Mouse (Mus musculus) heart, postnatal 36 days (tissue): ENCODE results near the gene Ncapd2. TPM values are rescaled to one million over a fixed set of nuclear protein-coding genes. Genes with fewer than 3 reads are reported as not detected.

ENCODE experiments used
- DNase-seq, 2 experiments: peaks; one replicate each; pipeline ENCODE4 v3.0.0; 2021 to 2022
- intact Hi-C: fragments of 180-260 bp; cut with DNase I; formaldehyde crosslinking; loops from one replicate; pipeline ENCODE4 v1.15.1; 2025
- total RNA-seq, 2 experiments: library from RNA; stranded (reverse); gene quantifications; 2 replicates each; pipeline ENCODE4 v1.2.3; 2021

The Ncapd2 gene
- total RNA-seq, 2 experiments from 2014 or later = 20.8 to 25.3 TPM

DNA sequence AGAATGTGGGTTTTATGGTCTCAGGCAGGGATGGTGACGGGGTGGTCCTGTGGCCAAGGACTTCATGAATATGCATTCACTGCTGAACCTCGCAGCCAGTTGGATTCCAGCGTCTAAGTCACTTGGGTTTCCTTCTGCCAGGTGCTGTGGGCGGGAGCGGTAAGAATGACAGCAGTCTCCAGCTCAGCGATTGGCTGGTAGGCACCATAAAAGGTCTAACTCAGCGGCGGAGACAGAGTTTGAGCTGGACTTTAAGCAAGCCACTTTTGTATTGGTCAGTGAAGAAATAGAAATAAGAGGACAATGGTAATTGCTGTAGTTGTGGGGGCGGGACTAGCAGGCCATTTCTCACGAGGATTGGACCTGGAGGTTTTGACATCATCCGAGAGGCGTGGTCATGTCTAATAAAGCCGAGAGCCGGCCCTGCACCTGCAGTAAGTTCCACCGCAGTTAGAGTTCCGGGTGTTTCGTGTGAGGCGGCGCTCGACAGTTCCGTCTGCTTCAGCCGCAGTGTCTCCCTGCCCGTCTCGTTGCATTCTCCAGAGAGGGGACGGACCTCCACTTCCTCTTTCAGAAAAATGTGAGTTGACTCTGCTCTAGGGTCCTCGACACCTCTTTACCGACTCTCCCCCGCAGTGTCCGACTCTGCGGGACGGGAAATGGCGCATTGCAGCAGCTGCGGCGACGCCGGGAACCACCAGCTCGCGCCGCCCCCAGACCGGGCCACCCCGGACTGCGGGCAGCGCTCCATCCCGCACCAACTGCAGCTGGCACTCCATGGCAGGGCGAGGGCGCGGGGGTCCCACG, 23.9 kb upstream of the Ncapd2 start, which contains the start of gene Vamp1:
Gene Vamp1 (plus strand): TSS at position 404 of the 807 bp plus-strand sequence.
- DNase-seq = peak; percentile 91 to 93
- intact Hi-C loops = loop anchor here (5.0 kb wide), 1 partner anchor 152 kb away; no protein-coding TSS in a partner anchor

DNA sequence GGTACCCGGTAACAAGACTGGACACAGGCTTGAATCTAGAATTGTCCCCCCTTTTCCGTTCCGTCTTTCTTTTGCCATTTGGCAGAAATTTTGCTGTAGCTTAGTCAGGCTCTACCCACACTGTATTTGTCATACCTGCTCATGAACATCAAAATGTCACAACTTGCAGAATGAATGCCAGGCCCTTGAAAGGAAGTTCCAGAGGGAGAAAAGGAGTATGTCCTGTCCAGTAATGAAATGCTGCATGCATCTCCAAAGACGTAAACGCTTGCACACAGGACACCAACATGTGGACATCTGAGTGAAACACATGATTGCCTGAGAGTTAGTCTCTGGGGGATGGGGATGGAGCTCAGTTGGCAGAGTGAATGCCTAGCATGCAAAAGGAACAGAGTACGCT, 22.2 kb upstream of the Ncapd2 start:
- intact Hi-C loops = no loop called here
- no peak for DNase-seq

DNA sequence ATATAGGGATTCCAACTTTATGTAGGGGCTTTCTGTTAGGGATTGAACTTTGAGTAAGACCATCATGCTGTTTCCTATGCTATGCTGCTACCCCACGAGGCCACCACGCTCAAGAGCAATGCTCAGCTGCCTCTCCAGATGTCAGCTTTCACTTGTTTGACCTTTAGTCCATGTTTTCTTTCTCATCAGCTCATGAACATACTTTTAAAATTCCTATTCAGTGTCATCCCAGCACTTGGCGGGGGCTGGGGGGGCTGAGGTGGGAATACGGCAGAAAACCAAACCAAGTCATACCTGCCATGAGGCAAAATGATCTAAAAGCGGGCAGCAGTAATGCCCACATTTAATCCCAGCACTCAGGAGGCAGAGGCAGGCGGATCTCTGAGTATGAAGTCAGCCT, 21.6 kb upstream of the Ncapd2 start:
- intact Hi-C loops = no loop called here
- DNase-seq = no peak

DNA sequence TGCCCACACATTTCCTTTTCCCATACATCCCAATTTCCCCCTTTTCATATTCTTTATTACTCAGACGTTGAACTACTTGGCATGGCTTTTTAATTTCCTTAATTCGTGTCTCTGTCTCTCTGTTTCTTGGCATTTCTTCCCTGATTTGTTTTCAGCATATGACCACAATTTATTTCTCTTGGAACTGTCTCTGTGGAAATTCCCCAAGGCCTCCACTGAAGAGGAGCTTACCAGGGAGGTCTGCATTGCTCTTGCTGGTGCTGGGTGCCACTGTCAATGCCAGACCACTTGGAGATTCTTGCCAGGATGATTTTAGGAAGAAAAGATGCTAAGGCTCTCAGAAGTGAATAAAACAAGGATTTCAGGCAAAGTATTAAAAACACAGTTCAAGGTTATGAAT, 21.1 kb upstream of the Ncapd2 start:
- intact Hi-C loops = no loop called here
- no peak for DNase-seq

DNA sequence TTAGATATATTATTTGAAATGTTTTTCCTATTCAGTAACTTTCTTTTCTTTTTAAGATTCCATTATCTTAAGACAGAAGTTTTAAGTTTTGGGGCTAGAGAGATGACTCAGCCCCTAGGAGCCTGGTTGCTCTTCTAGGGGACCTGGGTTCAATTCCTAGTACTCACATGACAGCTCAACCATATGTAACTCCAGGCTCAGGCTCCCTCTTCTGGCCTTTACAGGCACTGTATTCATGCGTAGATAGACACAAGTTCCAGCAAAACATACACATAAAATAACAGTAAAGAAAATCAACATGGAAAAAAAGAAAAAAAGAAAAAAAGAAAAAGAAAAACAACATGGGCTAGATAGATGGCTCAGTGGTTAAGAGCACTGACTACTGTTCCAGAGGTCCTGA, 18.9 kb upstream of the Ncapd2 start:
- no peak for DNase-seq
- intact Hi-C loops = no loop called here

DNA sequence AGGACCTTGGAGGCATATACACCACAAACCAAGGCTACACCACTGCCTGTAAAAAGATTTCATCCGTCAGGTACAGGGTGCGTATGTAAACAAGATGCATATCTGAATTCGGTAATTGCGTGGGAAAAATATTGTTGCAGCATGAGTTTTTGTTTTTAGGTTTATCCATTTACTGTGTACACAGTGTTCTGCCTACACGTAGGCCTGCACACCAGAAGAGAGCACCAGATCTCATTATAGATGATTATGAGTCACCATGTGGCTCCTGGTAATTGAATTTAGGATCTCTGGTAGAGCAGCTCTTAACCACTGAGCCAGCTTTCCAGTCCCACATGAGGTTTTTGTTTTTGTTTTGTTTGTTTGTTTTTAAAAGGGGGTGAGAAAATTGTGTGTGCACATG, 5.7 kb upstream of the Ncapd2 start:
- intact Hi-C loops = no loop called here
- no peak for DNase-seq

DNA sequence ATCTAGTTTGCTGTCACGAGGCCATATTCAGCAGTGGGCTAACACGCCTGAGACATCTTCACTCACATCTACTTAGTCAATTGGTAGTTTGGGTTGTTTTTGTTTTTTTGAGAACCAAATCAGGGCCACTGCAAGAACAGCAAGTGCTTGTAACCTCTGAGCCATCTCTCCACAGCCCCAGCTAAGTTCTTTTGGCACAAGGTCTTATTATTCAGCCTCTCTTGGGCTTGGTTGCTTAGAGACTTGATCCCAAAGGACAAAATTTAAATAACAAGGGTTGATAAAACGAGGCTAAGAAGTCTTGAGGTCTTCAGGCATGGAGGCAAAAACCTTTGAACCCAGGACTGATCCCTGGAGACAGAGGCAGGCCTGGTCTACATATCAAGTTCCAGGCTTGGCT, 4.8 kb upstream of the Ncapd2 start:
- no peak for DNase-seq
- intact Hi-C loops = no loop called here

DNA sequence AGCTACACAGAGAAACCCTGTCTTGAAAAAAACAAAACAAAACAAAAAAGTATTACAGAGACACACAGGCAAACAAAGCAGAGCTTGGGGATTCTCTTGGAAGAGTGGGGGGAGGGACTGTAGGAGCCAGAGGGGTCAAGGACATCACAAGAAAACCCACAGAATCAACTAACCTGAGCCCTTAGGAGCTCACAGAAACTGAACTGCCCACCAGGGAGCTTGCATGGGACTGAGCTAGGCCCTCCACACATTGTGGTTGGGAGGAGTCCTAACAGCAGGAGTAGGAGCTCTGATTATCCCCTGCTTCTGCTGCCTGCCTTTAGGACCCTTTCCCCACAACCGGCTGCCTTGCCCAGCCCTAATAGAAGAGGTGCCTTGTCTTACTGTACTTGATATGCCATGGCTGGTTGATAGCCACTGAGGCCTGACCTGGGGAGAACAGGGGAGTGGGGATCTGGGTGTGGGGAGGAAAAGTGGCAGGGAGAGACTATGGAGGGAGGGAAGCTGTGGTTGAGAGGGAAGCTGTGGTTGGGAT, 4.1 kb upstream of the Ncapd2 start:
- intact Hi-C loops = no loop called here
- DNase-seq = no peak

DNA sequence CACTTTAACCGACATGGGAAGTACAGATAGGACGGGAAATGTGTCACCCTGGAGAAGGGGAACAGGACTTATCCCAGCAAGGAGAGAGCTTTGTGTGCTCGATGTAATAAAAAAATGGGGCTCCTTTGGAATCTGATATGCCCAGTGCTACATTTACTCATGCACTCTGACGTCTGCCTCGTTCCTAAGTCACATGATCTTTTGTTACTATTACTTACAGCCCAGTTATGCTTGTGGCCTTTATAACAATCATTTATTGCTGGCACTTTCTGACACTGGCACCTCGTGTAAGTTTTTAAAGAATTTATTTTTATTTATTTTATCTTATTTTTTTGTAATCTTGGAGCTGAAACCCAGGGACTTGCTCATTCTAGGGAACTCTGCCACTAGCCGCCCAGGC, 1.9 kb upstream of the Ncapd2 start:
- intact Hi-C loops = loop anchor here (2.0 kb wide), 1 partner anchor 25 kb away; no protein-coding TSS in a partner anchor
- no peak for DNase-seq

DNA sequence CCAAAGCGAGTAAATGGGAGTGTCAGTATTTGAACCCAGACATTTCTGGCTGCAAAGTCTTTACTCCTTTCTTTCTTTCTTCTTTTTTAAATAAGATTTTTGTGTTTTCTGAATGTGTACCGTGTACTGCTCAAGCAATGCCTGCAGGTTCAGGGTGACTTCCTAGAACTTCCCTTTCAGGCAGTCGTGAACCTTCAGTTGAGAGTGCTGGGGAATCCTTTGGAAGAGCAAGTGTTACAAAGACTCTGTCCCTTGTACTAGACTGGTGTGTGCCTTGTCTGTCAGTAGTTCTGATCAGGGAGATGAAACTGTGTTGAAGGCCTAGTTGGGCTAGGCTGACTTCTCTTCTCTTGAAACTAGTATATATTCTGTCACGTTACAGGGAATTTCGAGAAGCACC, 1.3 kb upstream of the Ncapd2 start:
- DNase-seq = no peak
- intact Hi-C loops = loop anchor here (2.0 kb wide), 1 partner anchor 26 kb away; no protein-coding TSS in a partner anchor

DNA sequence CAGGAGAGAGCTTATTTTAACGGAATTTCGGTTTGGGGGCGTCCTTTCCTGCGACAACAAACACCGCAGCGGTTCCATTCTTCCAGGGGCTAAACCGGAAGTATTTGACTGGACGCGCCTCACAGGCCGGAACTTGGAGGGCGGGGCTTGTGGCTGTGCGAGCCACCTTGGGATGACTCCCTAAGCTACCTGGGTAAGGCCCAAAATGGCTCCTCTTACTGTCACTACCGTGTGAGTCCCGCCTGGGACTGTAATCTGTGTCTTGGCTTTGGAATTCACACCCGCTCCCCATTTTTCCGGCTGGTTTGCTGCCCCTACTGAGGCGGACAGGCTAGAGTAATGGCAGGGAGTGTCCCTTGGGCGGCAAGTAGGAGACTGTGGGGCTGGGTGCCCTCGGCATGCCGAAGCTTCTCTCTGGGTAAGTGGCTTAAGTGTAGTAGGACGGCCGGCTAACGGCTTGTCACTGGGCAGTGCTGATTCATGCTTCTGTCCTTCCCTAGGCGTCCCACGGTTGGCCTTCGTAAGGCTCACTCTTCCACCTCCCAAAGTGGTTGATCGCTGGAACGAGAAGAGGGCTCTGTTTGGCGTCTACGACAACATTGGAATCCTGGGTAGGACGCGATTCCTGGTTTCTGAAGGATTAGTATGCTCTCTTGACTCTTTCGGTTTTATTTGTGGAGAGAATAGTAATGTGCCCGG, 664 bp upstream of the Ncapd2 start:
- intact Hi-C loops = loop anchor here (2.0 kb wide), 1 partner anchor 27 kb away; no protein-coding TSS in a partner anchor
- peak; percentile 88 to 90 for DNase-seq

DNA sequence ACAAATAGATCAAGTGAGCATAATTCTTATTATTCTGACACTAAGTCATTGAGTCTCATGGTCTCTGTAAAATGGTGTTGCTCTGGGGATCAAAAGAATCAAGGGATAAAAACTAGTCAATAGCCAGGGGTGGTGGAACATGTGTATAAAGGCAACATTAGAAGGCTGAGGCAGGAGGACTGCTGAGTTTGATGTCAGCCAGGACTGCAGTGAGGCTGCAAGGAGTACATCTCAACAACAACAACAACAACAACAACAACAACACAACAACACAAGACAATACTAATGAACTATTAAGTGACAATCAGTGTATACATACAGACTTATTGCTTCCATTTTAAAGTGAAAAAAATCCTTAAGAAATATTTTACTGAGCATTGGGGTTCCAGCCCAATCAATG, 685 bp downstream of the Ncapd2 start:
- intact Hi-C loops = loop anchor here (2.0 kb wide), 1 partner anchor 22 kb away; no protein-coding TSS in a partner anchor
- no peak for DNase-seq

DNA sequence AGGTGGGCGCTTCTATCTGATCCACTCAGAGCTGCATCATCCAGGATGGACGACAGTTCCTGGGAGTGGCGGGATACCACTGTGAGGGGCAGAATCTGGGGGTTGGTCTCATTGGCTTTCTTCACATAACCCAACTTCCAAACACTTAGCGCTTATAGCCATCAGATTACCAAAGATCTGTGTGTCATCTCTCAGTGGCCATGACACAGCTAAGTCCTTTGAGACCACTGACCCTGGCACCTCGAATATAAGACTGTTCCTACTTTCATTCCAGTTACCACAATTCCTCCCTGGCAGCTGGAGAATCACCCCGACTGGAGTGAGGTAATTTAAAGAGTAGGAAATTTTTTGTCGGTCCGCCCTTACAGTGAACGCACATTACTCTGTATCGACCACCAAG, 5.3 kb downstream of the Ncapd2 start:
- intact Hi-C loops = no loop called here
- DNase-seq = no peak

DNA sequence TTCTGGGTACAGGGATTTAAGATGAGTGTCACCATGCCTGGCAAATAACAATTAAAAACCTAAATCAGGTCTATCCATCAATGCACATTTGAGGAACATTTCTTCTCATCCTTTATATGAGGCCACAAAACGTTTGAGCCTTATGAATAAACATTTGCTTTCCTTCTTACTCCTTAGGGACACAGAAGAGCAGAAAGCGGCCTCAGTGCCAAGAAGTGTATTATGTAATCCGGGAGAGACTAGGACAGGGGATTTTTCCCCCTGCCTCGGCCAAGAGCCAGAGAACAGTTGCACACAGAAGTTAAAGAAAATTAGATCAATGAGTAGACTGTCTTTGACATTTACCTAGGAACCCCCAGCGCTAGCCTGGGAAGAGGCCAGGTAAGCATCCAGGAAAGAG, 9.4 kb downstream of the Ncapd2 start:
- DNase-seq = peak in 1 of 2 experiments; percentile 38
- intact Hi-C loops = no loop called here

DNA sequence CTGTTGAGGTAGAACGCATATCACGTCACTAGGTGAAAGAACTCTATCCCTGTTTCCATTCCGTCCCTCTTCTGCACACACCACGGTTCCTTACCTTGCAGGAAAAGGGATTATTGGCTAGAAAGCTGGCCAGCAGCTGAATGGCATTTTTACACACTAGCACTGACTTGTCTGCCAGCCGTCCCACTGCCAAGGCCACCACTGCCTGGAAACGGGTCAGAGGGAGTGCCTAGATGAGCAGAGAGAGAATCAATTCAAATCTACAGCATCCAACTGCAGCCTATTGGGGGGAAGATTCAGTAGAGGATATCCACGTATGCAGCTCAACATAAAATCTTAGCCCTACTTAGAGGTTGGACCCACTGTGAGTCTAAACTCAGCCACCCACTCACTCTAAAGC, 11.9 kb downstream of the Ncapd2 start:
- no peak for DNase-seq
- intact Hi-C loops = no loop called here

DNA sequence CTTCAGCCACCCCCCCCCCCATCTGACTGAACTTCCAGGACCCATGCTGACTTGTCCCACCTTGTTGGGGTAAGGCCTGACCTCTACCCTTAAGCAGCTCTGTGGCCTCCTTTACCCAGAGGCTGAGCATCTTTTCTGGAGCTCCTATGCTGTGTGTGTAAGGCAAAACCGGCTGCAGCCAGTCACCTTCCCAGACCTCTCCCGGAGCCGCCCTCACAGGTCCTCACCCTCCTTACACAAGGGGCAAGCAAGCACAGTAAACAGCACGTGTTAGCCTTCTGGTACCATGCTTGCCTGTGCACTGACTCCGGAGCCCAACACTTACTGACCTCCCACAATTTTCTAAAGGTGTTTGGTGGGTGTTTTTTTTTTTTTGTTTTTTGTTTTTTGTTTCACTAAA, 16.0 kb downstream of the Ncapd2 start:
- intact Hi-C loops = no loop called here
- no peak for DNase-seq

DNA sequence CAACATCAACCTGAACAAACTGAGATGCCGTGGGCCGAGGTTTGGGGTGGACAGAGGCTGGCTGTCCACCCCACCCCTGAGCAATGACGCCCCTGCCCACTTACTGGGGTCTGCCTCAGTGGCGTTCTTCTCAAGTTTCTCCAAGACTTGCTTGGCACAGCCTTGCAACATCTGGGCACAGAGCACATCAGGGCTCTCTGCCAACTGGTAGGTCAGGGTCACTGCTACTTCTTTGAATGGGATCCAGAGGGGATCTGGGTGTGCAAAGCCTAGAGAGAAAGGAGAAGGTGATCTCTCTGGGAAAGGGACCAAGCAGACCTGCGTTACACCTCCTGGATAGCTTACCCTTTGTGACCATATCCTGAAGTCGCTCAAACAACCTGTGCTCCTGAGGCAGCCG, 18.2 kb downstream of the Ncapd2 start:
- DNase-seq = no peak
- intact Hi-C loops = no loop called here

DNA sequence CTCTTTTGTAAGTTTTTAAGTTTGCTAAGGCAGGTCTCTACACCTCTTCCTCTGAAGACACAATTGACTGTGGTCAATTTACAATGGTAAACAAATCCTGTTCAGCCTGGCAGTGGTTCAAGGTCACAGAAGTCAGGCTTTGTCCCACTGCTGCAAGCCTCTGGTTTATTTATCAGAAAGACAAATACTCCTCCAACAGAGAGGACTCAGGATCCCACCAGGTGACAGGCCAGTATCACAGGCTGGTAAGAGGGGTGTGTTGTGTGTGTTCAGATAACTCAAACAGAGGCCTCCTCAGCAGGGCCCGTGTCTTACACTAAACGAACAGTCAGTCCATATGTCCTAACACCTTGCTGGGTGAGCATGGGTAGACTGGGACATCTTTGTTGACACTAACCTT, 19.0 kb downstream of the Ncapd2 start:
- DNase-seq = no peak
- intact Hi-C loops = no loop called here

DNA sequence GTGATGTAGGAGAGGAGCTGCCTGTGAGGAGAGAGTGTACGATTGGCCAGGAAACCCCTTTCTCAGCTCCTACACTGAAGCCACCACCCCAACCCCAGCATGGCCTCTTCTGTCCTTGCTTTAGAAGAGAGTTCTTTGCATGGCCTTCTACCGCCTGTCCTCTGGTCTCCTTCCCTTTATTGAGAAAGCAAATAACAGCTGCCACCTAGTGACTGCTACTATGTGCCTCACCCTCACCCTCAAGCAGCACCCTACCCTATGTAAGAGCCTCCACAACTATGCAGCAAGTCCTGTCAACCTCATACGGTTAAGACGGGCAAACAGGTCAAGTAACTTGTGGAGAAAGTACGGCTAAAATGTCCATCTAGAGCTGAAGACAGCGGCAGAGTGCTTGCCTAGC, 21.3 kb downstream of the Ncapd2 start:
- intact Hi-C loops = no loop called here
- no peak for DNase-seq

DNA sequence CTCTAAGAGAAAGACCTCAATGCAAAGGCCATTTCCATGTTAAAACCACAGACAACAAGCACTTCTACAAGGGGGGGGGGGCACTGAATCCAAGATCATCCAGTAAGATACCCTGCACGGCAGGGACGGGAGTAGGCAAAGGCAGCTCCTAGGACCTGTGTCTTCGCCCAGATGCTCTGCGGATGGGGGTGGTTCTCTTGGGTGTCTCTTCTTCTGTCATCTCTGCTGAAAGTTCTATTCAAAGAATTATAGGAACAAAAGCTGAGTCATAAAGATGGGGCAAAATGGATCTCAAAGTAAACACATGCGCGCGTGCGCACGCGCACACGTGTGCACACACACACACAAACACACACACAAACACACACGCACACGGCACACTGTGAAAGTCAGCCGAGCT, 23.4 kb downstream of the Ncapd2 start:
- intact Hi-C loops = loop anchor here (2.0 kb wide), 1 partner anchor 23 kb away; the partner anchor contains the start of genes Mrpl51 and Ncapd2
- DNase-seq = no peak

DNA sequence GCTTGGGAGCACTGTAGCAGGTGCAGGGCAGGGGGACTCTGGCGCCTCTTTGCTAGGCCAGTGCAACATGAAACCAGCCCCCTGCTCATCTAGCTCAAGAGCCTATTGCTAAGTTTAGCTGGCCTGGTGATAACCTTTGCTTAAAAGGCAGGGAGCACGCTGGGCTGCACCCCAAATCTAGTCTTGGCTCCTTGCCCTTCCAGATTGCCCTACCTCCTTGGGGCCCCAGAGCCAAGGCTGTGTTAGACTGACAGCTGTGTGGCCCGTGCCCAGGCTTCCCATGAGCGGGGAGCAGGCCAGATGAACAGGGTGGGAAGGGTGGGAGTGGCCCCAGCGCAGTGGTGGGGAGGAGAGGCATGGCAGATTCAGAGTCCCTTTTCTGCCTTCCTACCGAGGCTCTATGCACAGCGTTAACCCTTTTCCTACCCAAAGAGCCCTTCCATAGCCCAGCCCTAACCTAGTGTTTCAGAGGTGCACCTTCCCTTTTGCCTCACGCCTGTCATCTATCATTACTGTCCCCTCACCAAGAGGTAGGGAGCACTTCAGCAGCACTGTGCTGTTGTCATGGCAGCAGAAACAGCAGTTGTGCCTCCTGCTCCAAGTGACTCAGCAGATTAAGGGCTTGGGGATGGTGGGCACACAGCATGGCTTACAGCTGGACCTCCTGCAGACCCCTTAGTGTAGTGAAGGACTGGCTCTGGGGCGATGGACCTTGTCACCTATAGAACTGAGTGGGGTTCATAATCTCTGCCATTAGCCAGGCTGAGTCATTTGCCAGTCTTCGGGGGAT, 24.4 kb downstream of the Ncapd2 start:
- DNase-seq = peak in 1 of 2 experiments; percentile 61
- intact Hi-C loops = no loop called here
